Mouse (Mus musculus): ENCODE measurements at regions not wholly inside any gene's neighbourhood (a gene's known extent, or its start where the extent isn't known, plus 50 kb on each side); places are given as distances from the start of the nearest gene placed in this dataset.

DNA sequence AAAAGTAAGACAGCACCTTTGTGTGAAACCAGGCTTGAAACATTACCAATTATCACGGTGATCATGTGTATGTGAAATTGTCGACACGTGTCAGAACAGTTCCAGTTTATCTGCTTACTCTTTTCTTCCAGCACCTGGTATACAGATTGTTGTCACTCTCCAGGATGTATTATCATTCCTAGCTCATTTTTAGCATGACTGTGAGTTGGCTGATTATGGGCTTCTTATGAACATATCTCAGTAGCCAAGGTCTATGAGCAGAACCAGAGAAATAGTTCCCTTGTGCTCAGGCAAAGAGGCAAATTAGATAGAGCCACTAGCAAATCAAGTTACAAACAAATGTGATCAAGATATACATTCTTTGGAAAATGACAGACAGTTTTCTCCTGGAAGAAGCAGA is 70.2 kb upstream of the Adgra3 start:
- no peak for ATAC-seq (replicated peaks; ENCODE audit: low FRiP score, poor library complexity, severe bottlenecking)

DNA sequence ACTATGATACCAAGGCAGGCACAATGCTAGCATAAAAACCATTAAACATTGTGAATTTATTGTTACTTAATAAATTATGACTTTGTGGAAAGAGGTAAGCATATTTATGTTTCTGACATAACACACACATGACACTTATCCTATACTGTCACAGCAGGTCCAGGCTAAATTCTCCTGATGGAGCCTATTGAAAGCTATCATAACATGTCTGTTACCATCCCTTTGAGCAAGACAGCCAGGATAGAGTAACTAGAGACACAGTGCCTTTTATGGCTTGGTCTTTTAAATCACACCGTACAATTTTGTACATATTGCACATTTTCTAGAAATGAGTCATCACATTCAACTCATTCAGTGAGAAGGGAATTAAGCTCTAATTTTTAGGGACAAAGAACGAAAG is 67.8 kb upstream of the Adgra3 start:
- peak; percentile 8; the same call in 1 of the 2 replicates for ATAC-seq (replicated peaks; ENCODE audit: low FRiP score, poor library complexity, severe bottlenecking)

- ATAC-seq (replicated peaks; ENCODE audit: low FRiP score, poor library complexity, severe bottlenecking), result peak; percentile 95
Observed at GRCm38 (mm10) chr5:50126177-50126576, 67.4 kb upstream of the Adgra3 start.

DNA sequence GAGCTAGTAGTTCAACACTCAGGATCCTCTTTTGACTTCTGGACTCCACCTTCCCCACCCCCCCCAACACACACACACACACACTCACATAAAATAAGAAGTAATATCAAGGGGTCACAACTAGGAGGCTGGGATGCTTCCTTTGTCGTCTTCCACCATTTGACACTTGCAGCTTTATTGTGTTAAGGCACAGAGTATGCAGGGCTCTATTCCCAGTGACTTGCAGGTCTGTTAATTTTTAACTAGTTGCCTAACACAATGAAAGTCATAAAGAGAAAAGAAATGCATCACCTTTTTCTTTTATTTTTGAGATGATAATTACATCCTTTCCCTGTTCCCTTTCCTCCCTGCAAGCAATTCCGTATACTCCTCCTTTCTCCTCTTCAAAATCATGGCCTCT is 66.9 kb upstream of the Adgra3 start:
- no peak for ATAC-seq (replicated peaks; ENCODE audit: low FRiP score, poor library complexity, severe bottlenecking)

DNA sequence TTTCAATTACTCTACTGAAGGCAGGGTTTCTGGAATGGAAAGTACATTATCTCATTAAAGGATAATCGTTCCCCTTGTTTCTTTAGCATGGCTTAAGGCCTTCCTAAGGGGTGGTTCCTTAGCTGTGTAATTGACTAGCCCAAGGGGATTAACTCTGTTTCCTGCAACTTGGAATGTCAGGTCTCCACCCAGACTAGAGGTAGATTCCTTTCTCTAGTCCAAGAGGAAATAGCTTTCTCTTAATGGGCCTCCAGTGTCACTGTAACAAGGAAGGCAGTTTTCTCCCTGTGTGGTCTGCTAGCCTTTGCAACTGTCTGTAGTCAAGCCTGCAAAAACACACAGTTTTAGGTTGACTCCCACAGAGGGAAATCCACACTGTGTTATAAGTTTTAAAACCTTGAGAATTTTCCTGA is 64.0 kb upstream of the Adgra3 start:
- ATAC-seq (replicated peaks; ENCODE audit: low FRiP score, poor library complexity, severe bottlenecking), result no peak

DNA sequence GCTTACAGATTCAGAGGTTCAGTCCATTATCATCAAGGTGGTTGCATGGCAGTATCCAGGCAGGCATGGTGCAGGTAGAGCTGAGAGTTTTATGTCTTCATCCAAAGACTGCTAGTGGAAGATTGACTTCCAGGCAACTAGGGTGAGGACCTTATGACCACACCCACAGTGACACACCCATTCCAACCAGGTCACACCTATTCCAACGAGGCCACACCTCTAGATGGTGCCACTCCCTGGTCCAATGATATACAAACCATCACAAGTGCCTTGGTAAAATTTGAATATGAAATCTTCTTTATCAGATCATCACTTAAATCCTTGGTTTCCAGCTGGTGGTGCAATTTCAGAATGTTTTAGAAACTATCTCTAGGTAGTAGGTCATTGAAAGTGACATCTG is 61.1 kb upstream of the Adgra3 start:
- no peak for ATAC-seq (replicated peaks; ENCODE audit: low FRiP score, poor library complexity, severe bottlenecking)

Measured in erythroblast, adult 5-6 weeks (primary cell).